In genomic region chr9:47408061-47408460, GRCm38 (mm10) we compare ENCODE assay signal across 22 mouse cellular contexts.
"Had no signal": no experiment of that assay in that cellular context is flagged by ENCODE, and none has a peak within 500 bp of the region (broad histone marks: within the 10 kb centered on the region; RNA-seq: fewer than 3 reads in every experiment).

No protein-coding gene starts in this region.

- H3K9me3 ChIP-seq: kidney, embryonic 15.5 days; limb, embryonic 12.5 days; limb, embryonic 15.5 days; midbrain, embryonic 15.5 days; neural tube, embryonic 12.5 days; neural tube, embryonic 15.5 days; stomach, embryonic 15.5 days had no signal

- H3K36me3 ChIP-seq: kidney, embryonic 15.5 days; limb, embryonic 12.5 days; limb, embryonic 15.5 days; midbrain, embryonic 15.5 days; neural tube, embryonic 12.5 days; neural tube, embryonic 15.5 days; stomach, embryonic 15.5 days had no signal

- H3K4me2 ChIP-seq: limb, embryonic 12.5 days; limb, embryonic 15.5 days; liver, embryonic 11.5 days; lung, embryonic 14.5 days; midbrain, embryonic 11.5 days; midbrain, embryonic 15.5 days; neural tube, embryonic 12.5 days; neural tube, embryonic 15.5 days; stomach, embryonic 15.5 days had no signal

- DNase-seq: kidney, adult 11 months; kidney, adult 8-10 months; kidney, postnatal 10 days; kidney, postnatal 36 days; left cerebral cortex, postnatal 4 days; liver, postnatal 0 days; lung, embryonic 14.5 days; right cerebral cortex, adult 18-20 months; right cerebral cortex, postnatal 14 days; right cerebral cortex, postnatal 4 days; thymus, postnatal 14 days had no signal

- H3K27me3 ChIP-seq: neural tube, embryonic 12.5 days; stomach, embryonic 15.5 days had no signal

- H3K9ac ChIP-seq: kidney, embryonic 15.5 days; limb, embryonic 12.5 days; limb, embryonic 15.5 days; liver, embryonic 14.5 days; liver, postnatal 0 days; lung, embryonic 14.5 days; midbrain, embryonic 15.5 days; neural tube, embryonic 12.5 days; neural tube, embryonic 15.5 days; stomach, embryonic 15.5 days had no signal

- H3K27ac ChIP-seq: kidney, embryonic 15.5 days; limb, embryonic 12.5 days; limb, embryonic 15.5 days; liver, embryonic 14.5 days; macrophage; midbrain, embryonic 15.5 days; neural tube, embryonic 12.5 days; neural tube, embryonic 15.5 days; stomach, embryonic 15.5 days had no signal

- H3K4me3 ChIP-seq: kidney, embryonic 15.5 days; limb, embryonic 12.5 days; limb, embryonic 15.5 days; midbrain, embryonic 15.5 days; neural tube, embryonic 12.5 days; neural tube, embryonic 15.5 days; stomach, embryonic 15.5 days had no signal

- ATAC-seq: liver, postnatal 0 days; midbrain, embryonic 15.5 days had no signal
